Mouse (Mus musculus): ENCODE results near the gene Col16a1. TPM values are rescaled to one million over a fixed set of nuclear protein-coding genes. Genes with fewer than 3 reads are reported as not detected.
A peak's percentile ranks its signal among the peaks of the same experiment; 100 is the strongest.

Gene Col16a1
- polyA plus RNA-seq (2015; fragmentation: Nextera tagmentation; extraction: Ambion mirVana): 2.5 and 2.9 TPM in 2 replicates

GRCm38 (mm10) chr4:130047331-130048202 is at the start of gene Col16a1:
TSS of gene Col16a1 (plus strand) at chr4:130047840.
- peak within 1 kb of the TSS; percentile 60 for H3K9ac ChIP-seq
- WGBS: 2% methylated on average over 46 of the region's 46 CpGs
- H3K9me3 ChIP-seq (replicated peaks): no peaks in the 10 kb centered on the region
- peak within 1 kb of the TSS; percentile 82 for H3K4me2 ChIP-seq
- peaks cover 27% of the 10 kb centered on the region for H3K27me3 ChIP-seq
- H3K4me3 ChIP-seq: peak within 1 kb of the TSS; percentile 44
- peaks cover 32% of the 10 kb centered on the region for H3K4me1 ChIP-seq
- peak; percentile 76 for ATAC-seq
- peak within 1 kb of the TSS; percentile 32 for H3K27ac ChIP-seq
- no peaks in the 10 kb centered on the region for H3K36me3 ChIP-seq (ENCODE audit: poor library complexity, severe bottlenecking)

GRCm38 (mm10) chr4:129998124-129998523 is 49.5 kb upstream of the Col16a1 start:
- no peak overlapping the region for H3K4me3 ChIP-seq
- H3K27me3 ChIP-seq: no peaks in the 10 kb centered on the region
- peaks cover 13% of the 10 kb centered on the region for H3K36me3 ChIP-seq (ENCODE audit: poor library complexity, severe bottlenecking)
- no peak for ATAC-seq
- no peak overlapping the region for H3K4me2 ChIP-seq
- H3K9ac ChIP-seq: no peak overlapping the region
- H3K27ac ChIP-seq: no peak overlapping the region
- no peaks in the 10 kb centered on the region for H3K9me3 ChIP-seq (replicated peaks)
- peaks cover 35% of the 10 kb centered on the region for H3K4me1 ChIP-seq
- WGBS: 79% methylated on average over 11 of the region's 11 CpGs

GRCm38 (mm10) chr4:130001710-130002109 is 45.9 kb upstream of the Col16a1 start:
- Histone ChIP-seq H3K9me3 (replicated peaks) (no peaks in the 10 kb centered on the region), H3K4me1 (peaks cover 23% of the 10 kb centered on the region), H3K27ac (peak overlapping the region; percentile 41), H3K36me3 (ENCODE audit: poor library complexity, severe bottlenecking) (no peaks in the 10 kb centered on the region; the same call in 1 of the 2 replicates), H3K4me3 (no peak overlapping the region), H3K4me2 (no peak overlapping the region), H3K27me3 (no peaks in the 10 kb centered on the region), H3K9ac (no peak overlapping the region)
- WGBS: 34% methylated on average over 5 of the region's 5 CpGs
- peak; percentile 46 for ATAC-seq

- WGBS: 62% methylated on average over 10 of the region's 10 CpGs
- no peaks in the 10 kb centered on the region for H3K27me3 ChIP-seq
- peak; percentile 66 for ATAC-seq
These were observed 45.5 kb upstream of the Col16a1 start for GRCm38 (mm10) chr4:130002157-130002556.

GRCm38 (mm10) chr4:130005593-130005992 is 42.0 kb upstream of the Col16a1 start:
- no peak overlapping the region for H3K4me3 ChIP-seq
- H3K4me2 ChIP-seq: no peak overlapping the region
- H3K4me1 ChIP-seq: peaks cover 23% of the 10 kb centered on the region
- ATAC-seq: no peak
- H3K27me3 ChIP-seq: no peaks in the 10 kb centered on the region
- no peak overlapping the region for H3K27ac ChIP-seq
- WGBS: 67% methylated on average over 9 of the region's 9 CpGs
- no peak overlapping the region for H3K9ac ChIP-seq
- H3K9me3 ChIP-seq (replicated peaks): no peaks in the 10 kb centered on the region
- H3K36me3 ChIP-seq (ENCODE audit: poor library complexity, severe bottlenecking): peaks cover 16% of the 10 kb centered on the region

More at GRCm38 (mm10) chr4:130002157-130002556, 45.5 kb upstream of the Col16a1 start:
- H3K27ac ChIP-seq: peak overlapping the region; percentile 41
- H3K4me2 ChIP-seq: no peak overlapping the region
- H3K4me1 ChIP-seq: peaks cover 26% of the 10 kb centered on the region
- no peak overlapping the region for H3K4me3 ChIP-seq
- H3K9me3 ChIP-seq (replicated peaks): no peaks in the 10 kb centered on the region
- no peak overlapping the region for H3K9ac ChIP-seq
- H3K36me3 ChIP-seq (ENCODE audit: poor library complexity, severe bottlenecking): no peaks in the 10 kb centered on the region; the same call in 1 of the 2 replicates

- H3K9ac ChIP-seq: peak overlapping the region; percentile 28; the same call in 1 of the 2 replicates
- H3K27me3 ChIP-seq: no peaks in the 10 kb centered on the region
- WGBS: 27% methylated on average over 24 of the region's 25 CpGs
- peak overlapping the region; percentile 25 for H3K4me3 ChIP-seq
- no peaks in the 10 kb centered on the region for H3K9me3 ChIP-seq (replicated peaks)
- H3K4me2 ChIP-seq: peak overlapping the region; percentile 54
- H3K4me1 ChIP-seq: peaks cover 17% of the 10 kb centered on the region
- peaks cover 25% of the 10 kb centered on the region for H3K36me3 ChIP-seq (ENCODE audit: poor library complexity, severe bottlenecking)
- H3K27ac ChIP-seq: no peak overlapping the region
- ATAC-seq: no peak
These were observed 41.1 kb upstream of the Col16a1 start for GRCm38 (mm10) chr4:130006533-130006932.

- Histone ChIP-seq H3K4me2 (no peak overlapping the region), H3K27ac (no peak overlapping the region), H3K4me3 (no peak overlapping the region), H3K4me1 (peaks cover 9% of the 10 kb centered on the region), H3K36me3 (ENCODE audit: poor library complexity, severe bottlenecking) (peaks cover 39% of the 10 kb centered on the region), H3K27me3 (no peaks in the 10 kb centered on the region), H3K9ac (no peak overlapping the region), H3K9me3 (replicated peaks) (no peaks in the 10 kb centered on the region)
- ATAC-seq: no peak
- WGBS: 83% methylated on average over 14 of the region's 14 CpGs
These were observed 38.6 kb upstream of the Col16a1 start for GRCm38 (mm10) chr4:130009043-130009442.

- H3K27me3 ChIP-seq: no peaks in the 10 kb centered on the region
- peaks cover 16% of the 10 kb centered on the region for H3K4me1 ChIP-seq
- no peak overlapping the region for H3K4me2 ChIP-seq
- H3K9me3 ChIP-seq (replicated peaks): no peaks in the 10 kb centered on the region
- H3K4me3 ChIP-seq: no peak overlapping the region
- peaks cover 39% of the 10 kb centered on the region for H3K36me3 ChIP-seq (ENCODE audit: poor library complexity, severe bottlenecking)
- ATAC-seq: no peak
- 97% methylated on average over 4 of the region's 4 CpGs for WGBS
- no peak overlapping the region for H3K27ac ChIP-seq
- no peak overlapping the region for H3K9ac ChIP-seq
These were observed 36.9 kb upstream of the Col16a1 start for GRCm38 (mm10) chr4:130010723-130011122.

GRCm38 (mm10) chr4:130012234-130012633 is 35.4 kb upstream of the Col16a1 start:
- Histone ChIP-seq H3K4me1 (peaks cover 13% of the 10 kb centered on the region; the same call in 1 of the 2 replicates), H3K27me3 (0 out of 2 replicates have a peak, but pooled peaks cover 4% of the 10 kb centered on the region), H3K36me3 (ENCODE audit: poor library complexity, severe bottlenecking) (peaks cover 45% of the 10 kb centered on the region), H3K4me3 (no peak overlapping the region), H3K27ac (no peak overlapping the region), H3K9ac (no peak overlapping the region), H3K9me3 (replicated peaks) (no peaks in the 10 kb centered on the region), H3K4me2 (no peak overlapping the region)
- 88% methylated on average over 6 of the region's 6 CpGs for WGBS
- ATAC-seq: no peak

GRCm38 (mm10) chr4:130013111-130013510 is 34.5 kb upstream of the Col16a1 start:
- no peak overlapping the region for H3K9ac ChIP-seq
- WGBS: 68% methylated on average over 10 of the region's 10 CpGs

GRCm38 (mm10) chr4:130016010-130016409 is 31.6 kb upstream of the Col16a1 start:
- peaks cover 38% of the 10 kb centered on the region for H3K36me3 ChIP-seq (ENCODE audit: poor library complexity, severe bottlenecking)
- H3K4me2 ChIP-seq: no peak overlapping the region
- no peak overlapping the region for H3K27ac ChIP-seq
- WGBS: 59% methylated on average over 4 of the region's 4 CpGs
- no peaks in the 10 kb centered on the region for H3K9me3 ChIP-seq (replicated peaks)
- H3K9ac ChIP-seq: no peak overlapping the region
- H3K27me3 ChIP-seq: 0 out of 2 replicates have a peak, but pooled peaks cover 4% of the 10 kb centered on the region
- H3K4me1 ChIP-seq: peaks cover 13% of the 10 kb centered on the region; the same call in 1 of the 2 replicates
- no peak overlapping the region for H3K4me3 ChIP-seq
- ATAC-seq: no peak; the same call in 1 of the 2 replicates

More at GRCm38 (mm10) chr4:130013111-130013510, 34.5 kb upstream of the Col16a1 start:
- Histone ChIP-seq H3K27ac (no peak overlapping the region), H3K4me3 (no peak overlapping the region), H3K4me1 (peaks cover 13% of the 10 kb centered on the region; the same call in 1 of the 2 replicates), H3K36me3 (ENCODE audit: poor library complexity, severe bottlenecking) (peaks cover 48% of the 10 kb centered on the region), H3K9me3 (replicated peaks) (no peaks in the 10 kb centered on the region), H3K4me2 (no peak overlapping the region), H3K27me3 (0 out of 2 replicates have a peak, but pooled peaks cover 4% of the 10 kb centered on the region)
- no peak for ATAC-seq

- Histone ChIP-seq H3K9me3 (replicated peaks) (no peaks in the 10 kb centered on the region), H3K4me2 (no peak overlapping the region), H3K27me3 (0 out of 2 replicates have a peak, but pooled peaks cover 4% of the 10 kb centered on the region), H3K9ac (no peak overlapping the region), H3K4me1 (peaks cover 13% of the 10 kb centered on the region; the same call in 1 of the 2 replicates), H3K27ac (no peak overlapping the region), H3K36me3 (ENCODE audit: poor library complexity, severe bottlenecking) (peaks cover 33% of the 10 kb centered on the region), H3K4me3 (no peak overlapping the region)
- 72% methylated on average over 18 of the region's 18 CpGs for WGBS
- ATAC-seq: no peak
These were observed 30.5 kb upstream of the Col16a1 start for GRCm38 (mm10) chr4:130017036-130017674.

All from forebrain, embryonic 13.5 days (tissue).